Mouse (Mus musculus): Measurements from ENCODE around the gene Rtp2. TPM values are rescaled to one million over a fixed set of nuclear protein-coding genes. Genes with fewer than 3 reads are reported as not detected.

The Rtp2 gene
- polyA plus RNA-seq, 1 experiment from 2014 or later, result not detected

DNA sequence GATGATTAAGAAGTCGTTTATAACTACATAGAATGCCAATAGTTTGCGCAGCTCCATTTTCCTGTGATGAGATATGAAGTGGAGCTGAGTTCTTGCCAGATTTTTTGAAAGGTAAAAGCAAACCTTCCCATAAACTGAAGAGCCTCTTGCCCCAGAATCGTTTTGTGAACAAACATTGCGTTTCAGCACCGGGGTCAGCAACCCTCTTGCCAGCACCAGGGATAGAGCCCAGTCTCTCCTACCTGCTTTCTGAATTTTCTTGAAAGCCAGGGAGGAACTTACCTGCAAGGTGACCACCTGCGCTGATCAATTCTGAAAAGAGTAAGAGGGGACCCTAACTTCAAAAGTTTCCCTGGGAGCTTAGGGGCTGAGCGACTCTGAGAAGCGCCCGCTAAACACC, 42.0 kb downstream of the Rtp2 start:
- Histone ChIP-seq H3K9me3 (ENCODE audit: control insufficient read depth, low read length) (no peaks in the 10 kb centered on the region), H3K9ac (ENCODE audit: low read length) (no peak overlapping the region), H3K27ac (replicated peaks) (no peak overlapping the region), H3K4me1 (replicated peaks; ENCODE audit: control insufficient read depth, insufficient read depth) (no peaks in the 10 kb centered on the region), H3K27me3 (ENCODE audit: control insufficient read depth, insufficient read depth, low read length) (no peaks in the 10 kb centered on the region), H3K36me3 (ENCODE audit: control insufficient read depth, insufficient read depth, low read length) (no peaks in the 10 kb centered on the region), H3K4me3 (ENCODE audit: low read depth, low read length) (no peak overlapping the region), H3K4me2 (replicated peaks; ENCODE audit: low read depth) (no peak overlapping the region)
- DNase-seq (ENCODE audit: low spot score) (peak; percentile 54), ATAC-seq (ENCODE audit: low FRiP score, low TSS enrichment) (no peak)
- WGBS, result 8% methylated on average over 9 of the region's 9 CpGs
- TF ChIP-seq CTCF (IDR thresholded peaks at IDR 0.05; ENCODE audit: low read depth), result no peak
- no peak for TF ChIP-seq EP300 (optimal IDR thresholded peaks at IDR 0.05)

DNA sequence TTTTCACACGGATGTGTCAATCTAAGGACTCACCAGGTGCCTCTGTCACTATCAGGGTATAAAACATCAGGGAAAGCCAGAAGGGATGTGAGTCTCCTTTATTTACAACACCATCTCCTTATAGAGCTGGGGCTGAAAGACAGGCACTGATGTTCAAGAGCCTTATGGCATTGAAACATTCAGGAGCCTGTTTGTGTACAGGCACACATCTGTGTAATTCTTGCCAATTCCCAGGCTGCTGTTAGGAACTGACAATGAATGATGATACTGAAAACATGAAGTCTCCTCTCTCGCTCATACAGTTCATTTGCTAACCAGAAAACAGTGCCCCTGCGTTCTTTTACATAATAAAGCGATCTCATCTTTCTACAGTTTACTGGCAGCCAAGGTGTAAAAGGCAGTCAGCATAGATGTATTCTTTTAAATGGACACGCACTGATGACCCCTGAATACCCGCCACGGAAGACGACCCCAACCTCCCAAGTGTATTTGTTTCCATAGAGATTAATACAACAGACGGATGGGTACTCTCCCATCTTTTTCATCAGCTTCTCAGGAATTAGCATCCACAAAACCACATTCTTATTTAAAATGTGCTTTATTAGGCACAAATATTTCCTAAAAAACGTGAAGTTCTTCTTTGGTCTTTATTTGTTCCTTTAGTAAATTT, 44.1 kb downstream of the Rtp2 start:
- H3K4me1 ChIP-seq (replicated peaks; ENCODE audit: control insufficient read depth, insufficient read depth), result no peaks in the 10 kb centered on the region
- DNase-seq (ENCODE audit: low spot score), result no peak
- no peaks in the 10 kb centered on the region for H3K36me3 ChIP-seq (ENCODE audit: control insufficient read depth, insufficient read depth, low read length)
- no peak overlapping the region for H3K4me2 ChIP-seq (replicated peaks; ENCODE audit: low read depth)
- TF ChIP-seq EP300 (optimal IDR thresholded peaks at IDR 0.05) (no peak), CTCF (IDR thresholded peaks at IDR 0.05; ENCODE audit: low read depth) (no peak)
- H3K9me3 ChIP-seq (ENCODE audit: control insufficient read depth, low read length), result no peaks in the 10 kb centered on the region
- H3K4me3 ChIP-seq (ENCODE audit: low read depth, low read length), result no peak overlapping the region
- no peak overlapping the region for H3K9ac ChIP-seq (ENCODE audit: low read length)
- ATAC-seq (ENCODE audit: low FRiP score, low TSS enrichment), result no peak
- no peak overlapping the region for H3K27ac ChIP-seq (replicated peaks)
- no peaks in the 10 kb centered on the region for H3K27me3 ChIP-seq (ENCODE audit: control insufficient read depth, insufficient read depth, low read length)
- 69% methylated on average over 10 of the region's 10 CpGs for WGBS

DNA sequence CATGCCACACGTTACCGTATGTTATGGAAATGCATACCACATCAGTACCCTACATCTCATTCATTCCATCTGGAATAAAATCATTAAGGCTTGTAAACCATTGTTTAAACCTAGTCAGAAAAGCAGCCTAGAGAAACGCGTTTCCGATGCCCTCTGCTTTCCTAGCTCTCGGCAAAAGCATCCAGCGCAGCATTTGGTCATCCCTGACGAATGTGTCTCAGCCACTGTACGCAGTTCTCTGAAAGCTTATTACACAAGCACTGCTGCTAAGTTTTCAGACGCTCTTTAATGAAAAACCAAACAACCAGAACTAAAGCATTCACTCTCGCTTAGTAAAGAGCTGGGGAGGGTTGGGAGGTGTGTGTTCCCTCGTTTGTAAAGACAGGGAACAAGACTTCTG, 47.1 kb downstream of the Rtp2 start:
- ATAC-seq (ENCODE audit: low FRiP score, low TSS enrichment), result no peak
- no peaks in the 10 kb centered on the region for H3K36me3 ChIP-seq (ENCODE audit: control insufficient read depth, insufficient read depth, low read length)
- H3K27ac ChIP-seq (replicated peaks), result no peak overlapping the region
- 67% methylated on average over 12 of the region's 12 CpGs for WGBS
- H3K27me3 ChIP-seq (ENCODE audit: control insufficient read depth, insufficient read depth, low read length), result no peaks in the 10 kb centered on the region
- TF ChIP-seq EP300 (optimal IDR thresholded peaks at IDR 0.05) (no peak), CTCF (IDR thresholded peaks at IDR 0.05; ENCODE audit: low read depth) (no peak)
- H3K4me3 ChIP-seq (ENCODE audit: low read depth, low read length), result no peak overlapping the region
- DNase-seq (ENCODE audit: low spot score), result no peak
- no peaks in the 10 kb centered on the region for H3K9me3 ChIP-seq (ENCODE audit: control insufficient read depth, low read length)
- no peaks in the 10 kb centered on the region for H3K4me1 ChIP-seq (replicated peaks; ENCODE audit: control insufficient read depth, insufficient read depth)
- no peak overlapping the region for H3K4me2 ChIP-seq (replicated peaks; ENCODE audit: low read depth)
- no peak overlapping the region for H3K9ac ChIP-seq (ENCODE audit: low read length)

Other genes starting within 250 kb of the Rtp2 start
- 63.4 and 63.9 TPM in 2 replicates for gene Sst, start 41.4 kb downstream of the Rtp2 start, polyA plus RNA-seq (2015; fragmentation: Nextera tagmentation; extraction: Ambion mirVana)
- gene Gm37419, start 56.1 kb upstream of the Rtp2 start, polyA plus RNA-seq (2015; fragmentation: Nextera tagmentation; extraction: Ambion mirVana), result not detected in 2 replicates
- gene Bcl6, start 56.5 kb upstream of the Rtp2 start, polyA plus RNA-seq (2015; fragmentation: Nextera tagmentation; extraction: Ambion mirVana), result 0.23 and 0.30 TPM in 2 replicates

Data from stomach, postnatal 0 days (tissue).